Mouse (Mus musculus) bone marrow macrophage, adult 2 months (primary cell): ENCODE measurements around the gene Mydgf. TPM values are rescaled to one million over a fixed set of nuclear protein-coding genes. Genes with fewer than 3 reads are reported as not detected.

Experiments
- H3K27ac ChIP-seq: 2 replicates; pipeline ENCODE4 v1.5.1; 2012; ENCODE audit warnings: low read depth, low read length; ENCODE audit not compliant: insufficient read depth
- H3K4me1 ChIP-seq: 2 replicates; pipeline ENCODE4 v1.6.1; 2012; ENCODE audit warnings: low read length; ENCODE audit not compliant: control insufficient read depth, insufficient read depth
- H3K4me3 ChIP-seq: 2 replicates; pipeline ENCODE4 v1.5.1; 2012; ENCODE audit warnings: mild to moderate bottlenecking, low read length, moderate library complexity; ENCODE audit not compliant: insufficient read depth
- CTCF ChIP-seq: IDR thresholded peaks from 2 replicates; pipeline ENCODE4 v1.5.1; 2012; ENCODE audit warnings: low read depth, mild to moderate bottlenecking, low read length, moderate library complexity
- POLR2A ChIP-seq: IDR thresholded peaks from 2 replicates; pipeline ENCODE4 v1.6.1; 2012; ENCODE audit warnings: mild to moderate bottlenecking, low read depth, low read length, borderline replicate concordance
- polyA plus RNA-seq: library from polyadenylated mRNA; stranded (reverse); fragments of >200 nt; gene quantifications from 2 replicates; pipeline ENCODE4 v1.2.4, GENCODE M21; 2012; ENCODE audit not compliant: missing spikeins, insufficient read depth, insufficient read length

Mydgf gene
- polyA plus RNA-seq, 1 experiment: 35.2 TPM

- 0 out of 2 replicates have a peak, but pooled peaks cover 2% of the 10 kb centered on the region for H3K4me1 ChIP-seq
- H3K4me3 ChIP-seq: peak overlapping the region; percentile 76
- no peak for TF ChIP-seq CTCF
- TF ChIP-seq POLR2A: no peak; the same call in 1 of the 2 replicates
- H3K27ac ChIP-seq: peak overlapping the region; percentile 95
These were observed 50.0 kb downstream of the Mydgf start for GRCm38 (mm10) chr17:56133457-56134363.

DNA sequence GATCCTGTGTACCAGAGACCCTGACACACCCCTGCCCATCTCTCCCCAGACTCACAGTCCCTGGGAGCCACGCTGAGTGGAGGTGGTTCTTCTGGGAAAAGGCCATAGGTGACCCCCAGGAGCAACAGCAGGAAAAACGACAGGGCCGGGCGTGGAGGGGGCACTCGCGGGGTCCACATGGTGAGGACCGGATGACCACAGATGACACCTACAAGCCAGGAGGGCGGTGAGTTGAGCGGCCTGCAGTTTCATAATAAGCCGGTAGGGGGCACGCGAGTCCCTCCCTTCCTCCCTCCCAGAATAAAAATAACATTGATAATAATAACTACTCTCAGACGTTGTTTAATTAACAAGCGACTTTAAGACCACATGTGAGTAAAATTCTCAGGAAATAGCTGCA is 51.1 kb downstream of the Mydgf start:
- TF ChIP-seq CTCF (peak; percentile 77), POLR2A (no peak)
- Histone ChIP-seq H3K4me1 (0 out of 2 replicates have a peak, but pooled peaks cover 2% of the 10 kb centered on the region), H3K27ac (peak overlapping the region; percentile 95; the same call in 1 of the 2 replicates), H3K4me3 (peak overlapping the region; percentile 51)

GRCm38 (mm10) chr17:56131814-56132213 is 51.9 kb downstream of the Mydgf start:
- Histone ChIP-seq H3K4me1 (0 out of 2 replicates have a peak, but pooled peaks cover 2% of the 10 kb centered on the region), H3K4me3 (no peak overlapping the region), H3K27ac (no peak overlapping the region)
- TF ChIP-seq CTCF: peak; percentile 94
- TF ChIP-seq POLR2A: no peak

- Histone ChIP-seq H3K4me1 (0 out of 2 replicates have a peak, but pooled peaks cover 2% of the 10 kb centered on the region), H3K27ac (no peak overlapping the region), H3K4me3 (no peak overlapping the region)
- TF ChIP-seq CTCF (no peak), POLR2A (no peak)
These were observed 52.6 kb downstream of the Mydgf start for GRCm38 (mm10) chr17:56131136-56131535.

DNA sequence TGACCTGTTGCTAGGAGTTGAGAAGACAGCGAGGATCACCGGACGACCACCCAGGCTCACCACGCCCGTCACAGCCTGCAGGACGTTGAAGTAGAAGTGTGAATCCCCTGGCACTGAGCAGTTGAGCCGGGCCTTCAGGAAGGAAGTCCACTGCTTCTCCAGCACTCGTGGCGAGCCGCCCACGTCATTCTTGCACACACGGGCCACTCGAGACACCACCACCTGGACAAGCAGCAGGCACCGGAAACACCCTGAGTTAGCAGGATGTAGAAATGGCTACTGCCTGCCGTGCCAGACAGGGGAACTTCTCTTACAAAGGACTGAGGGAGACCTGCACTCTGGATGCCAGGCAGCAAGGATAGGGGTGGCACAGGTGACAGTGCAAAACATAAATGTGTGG is 55.5 kb downstream of the Mydgf start:
- H3K4me1 ChIP-seq: no peaks in the 10 kb centered on the region
- no peak overlapping the region for H3K27ac ChIP-seq
- TF ChIP-seq POLR2A (no peak), CTCF (no peak)
- no peak overlapping the region for H3K4me3 ChIP-seq

DNA sequence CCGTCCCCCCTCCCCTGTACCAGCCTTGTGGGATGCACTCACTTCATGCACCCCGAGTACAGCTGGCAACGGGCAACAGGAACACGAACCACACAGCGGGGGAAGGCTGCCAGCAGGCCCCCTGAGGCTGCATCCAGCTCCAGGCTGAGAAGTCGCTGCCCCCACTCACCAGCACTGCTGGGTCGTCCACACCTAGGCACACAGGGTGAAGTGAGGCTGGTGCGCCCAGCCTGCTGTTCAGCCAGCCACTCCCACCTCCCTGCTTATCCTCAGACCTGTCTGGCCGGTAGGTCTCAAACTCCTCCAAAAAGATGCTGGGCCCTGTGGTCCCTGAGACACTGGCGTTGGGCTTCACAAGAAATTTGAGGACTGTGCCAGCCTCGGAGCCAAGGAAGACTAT is 57.5 kb downstream of the Mydgf start:
- no peak overlapping the region for H3K4me3 ChIP-seq
- H3K27ac ChIP-seq: no peak overlapping the region
- TF ChIP-seq POLR2A (no peak), CTCF (no peak)
- 0 out of 2 replicates have a peak, but pooled peaks cover 2% of the 10 kb centered on the region for H3K4me1 ChIP-seq

Other genes with a start within 250 kb of the Mydgf start
- gene Zfp119b, start 234.4 kb downstream of the Mydgf start, polyA plus RNA-seq: 5.7 and 7.9 TPM in 2 replicates
- gene Ebi3, start 231.3 kb downstream of the Mydgf start, polyA plus RNA-seq: 190 and 214 TPM in 2 replicates
- gene Yju2, start 224.8 kb downstream of the Mydgf start, polyA plus RNA-seq: 10.9 and 15.3 TPM in 2 replicates
- gene Shd, start 213.5 kb downstream of the Mydgf start, polyA plus RNA-seq: not detected in 2 replicates
- gene Fsd1, start 197.4 kb downstream of the Mydgf start, polyA plus RNA-seq: not detected in 2 replicates
- gene Stap2, start 178.3 kb downstream of the Mydgf start, polyA plus RNA-seq: 0.98 and 1.5 TPM in 2 replicates
- 41.5 and 52.8 TPM in 2 replicates for gene Mpnd, start 178.2 kb downstream of the Mydgf start, polyA plus RNA-seq
- gene Sh3gl1, start 147.3 kb downstream of the Mydgf start, polyA plus RNA-seq: 98.2 and 99.0 TPM in 2 replicates
- 11.5 and 14.1 TPM in 2 replicates for gene Chaf1a, start 143.5 kb downstream of the Mydgf start, polyA plus RNA-seq
- 55.7 and 67.6 TPM in 2 replicates for gene Ubxn6, start 108.9 kb downstream of the Mydgf start, polyA plus RNA-seq
- 33.0 and 41.1 TPM in 2 replicates for gene Hdgfl2, start 104.3 kb downstream of the Mydgf start, polyA plus RNA-seq
- gene Plin4, start 74.1 kb downstream of the Mydgf start, polyA plus RNA-seq: 0.16 TPM in 1 of 2 replicates, not detected in the other
- not detected in 2 replicates for gene Plin5, start 66.3 kb downstream of the Mydgf start, polyA plus RNA-seq
- not detected in 2 replicates for gene Lrg1, start 61.9 kb downstream of the Mydgf start, polyA plus RNA-seq
- gene Sema6b, start 43.6 kb downstream of the Mydgf start, polyA plus RNA-seq: 7.8 and 8.1 TPM in 2 replicates
- 4.7 and 5.4 TPM in 2 replicates for gene Tnfaip8l1, start 21.4 kb downstream of the Mydgf start, polyA plus RNA-seq
- 22.2 and 25.0 TPM in 2 replicates for gene Dpp9, start 35.0 kb upstream of the Mydgf start, polyA plus RNA-seq
- gene Fem1a, start 72.9 kb upstream of the Mydgf start, polyA plus RNA-seq: 8.8 and 10.3 TPM in 2 replicates
- 13.5 and 17.6 TPM in 2 replicates for gene Ticam1, start 92.9 kb upstream of the Mydgf start, polyA plus RNA-seq
- gene Plin3, start 109.0 kb upstream of the Mydgf start, polyA plus RNA-seq: 40.4 and 44.1 TPM in 2 replicates
- not detected in 2 replicates for gene Arrdc5, start 116.4 kb upstream of the Mydgf start, polyA plus RNA-seq
- gene Uhrf1, start 119.4 kb upstream of the Mydgf start, polyA plus RNA-seq: 23.9 and 29.3 TPM in 2 replicates
- gene Kdm4b, start 142.1 kb upstream of the Mydgf start, polyA plus RNA-seq: 13.2 and 17.3 TPM in 2 replicates